Mouse (Mus musculus): ENCODE measurements at regions not wholly inside any gene's neighbourhood (a gene's known extent, or its start where the extent isn't known, plus 50 kb on each side); places are given as distances from the start of the nearest gene placed in this dataset.

- DNase-seq (ENCODE audit: low spot score in 2 of 2): no peak
Measured at GRCm38 (mm10) chr10:44826271-44826670, 240.7 kb upstream of the Prep start.

GRCm38 (mm10) chr10:44821666-44822065 is 245.3 kb upstream of the Prep start:
- DNase-seq (ENCODE audit: low spot score in 2 of 2): no peak

DNA sequence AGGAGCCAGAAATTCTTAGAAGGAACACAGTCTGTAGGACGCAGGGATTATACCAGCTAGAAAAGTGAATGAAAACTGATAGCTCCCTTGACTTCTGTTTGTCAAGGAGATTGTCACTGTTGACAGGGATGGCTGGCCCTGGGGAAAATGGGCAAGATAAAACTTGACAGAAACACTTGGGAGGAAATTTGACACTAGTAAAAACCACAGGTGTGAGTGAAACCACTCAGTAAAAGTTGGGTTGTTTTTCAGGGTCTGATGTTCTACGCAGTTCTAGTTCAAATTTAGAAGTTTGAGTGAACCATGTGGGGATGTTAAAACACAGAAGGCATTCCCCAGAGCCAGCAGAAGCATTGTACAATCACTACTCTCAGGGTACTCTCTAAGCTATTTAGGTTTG is 246.6 kb upstream of the Prep start:
- DNase-seq (ENCODE audit: low spot score in 2 of 2): no peak

DNA sequence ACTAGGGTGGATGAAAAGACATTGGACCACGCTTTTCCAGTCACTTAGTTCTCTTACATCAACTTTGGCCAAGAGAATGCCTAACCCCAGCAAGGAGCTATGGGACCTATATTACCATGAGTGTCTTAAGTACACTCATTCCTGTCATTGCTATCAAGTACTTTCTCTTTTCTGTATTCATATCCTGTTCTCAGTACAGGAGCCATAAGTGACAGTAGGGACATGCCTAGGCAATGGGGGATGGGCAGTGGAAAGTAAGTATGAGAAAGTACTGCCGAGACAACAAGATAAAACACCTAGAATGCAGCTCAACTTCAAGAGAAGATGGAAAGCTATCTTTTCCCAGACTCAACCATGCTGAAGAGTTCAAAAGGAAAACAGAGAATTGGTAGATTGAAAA is 247.6 kb upstream of the Prep start:
- DNase-seq (ENCODE audit: low spot score in 2 of 2): no peak

DNA sequence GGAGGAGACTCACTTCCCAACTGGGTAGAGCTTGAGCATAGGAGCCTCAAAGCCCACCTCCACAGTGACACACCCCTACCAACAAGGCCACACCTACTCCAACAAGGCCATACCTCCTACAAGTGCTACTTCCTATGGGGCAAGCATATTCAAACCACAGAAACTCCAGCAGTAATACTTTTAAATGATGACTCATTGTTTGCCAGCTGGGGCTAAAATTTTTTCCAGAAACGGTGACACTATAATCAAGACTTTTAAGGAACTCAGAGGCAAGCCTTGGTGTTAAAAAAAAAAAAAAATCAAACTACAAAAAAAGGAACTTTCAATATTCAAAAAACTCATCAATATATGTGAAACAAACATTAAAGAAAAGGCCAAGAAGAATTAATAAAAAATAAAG is 248.4 kb upstream of the Prep start:
- no peak for DNase-seq (ENCODE audit: low spot score in 2 of 2)

- no peak for DNase-seq (ENCODE audit: low spot score in 2 of 2)
Measured at GRCm38 (mm10) chr10:44796205-44796604, 267.9 kb upstream of the Prdm1 start.

DNA sequence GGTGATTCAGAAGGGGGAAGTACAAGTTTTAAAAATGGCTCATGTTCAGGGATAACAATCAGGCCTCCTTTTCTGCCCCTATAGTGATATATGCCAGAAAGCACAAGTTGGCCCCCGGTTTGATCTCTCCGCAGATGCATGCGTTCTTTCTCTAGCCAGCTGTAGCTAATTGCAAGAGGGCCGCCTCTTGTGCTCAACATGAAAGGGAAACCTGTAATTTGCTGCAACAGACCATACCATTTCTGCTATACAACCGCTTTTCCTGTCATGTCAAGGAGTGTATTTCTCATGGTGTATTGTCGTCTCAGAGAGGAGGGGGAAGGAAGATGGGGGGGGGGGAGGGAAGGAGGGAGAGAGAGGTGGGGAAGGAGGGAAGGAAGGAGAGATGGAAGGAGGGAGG is 257.1 kb upstream of the Prdm1 start:
- DNase-seq (ENCODE audit: low spot score in 2 of 2): peak in 1 of 2 experiments; percentile 33

- no peak for DNase-seq (ENCODE audit: low spot score in 2 of 2)
Measured at GRCm38 (mm10) chr10:44780381-44780958, 252.2 kb upstream of the Prdm1 start.

DNA sequence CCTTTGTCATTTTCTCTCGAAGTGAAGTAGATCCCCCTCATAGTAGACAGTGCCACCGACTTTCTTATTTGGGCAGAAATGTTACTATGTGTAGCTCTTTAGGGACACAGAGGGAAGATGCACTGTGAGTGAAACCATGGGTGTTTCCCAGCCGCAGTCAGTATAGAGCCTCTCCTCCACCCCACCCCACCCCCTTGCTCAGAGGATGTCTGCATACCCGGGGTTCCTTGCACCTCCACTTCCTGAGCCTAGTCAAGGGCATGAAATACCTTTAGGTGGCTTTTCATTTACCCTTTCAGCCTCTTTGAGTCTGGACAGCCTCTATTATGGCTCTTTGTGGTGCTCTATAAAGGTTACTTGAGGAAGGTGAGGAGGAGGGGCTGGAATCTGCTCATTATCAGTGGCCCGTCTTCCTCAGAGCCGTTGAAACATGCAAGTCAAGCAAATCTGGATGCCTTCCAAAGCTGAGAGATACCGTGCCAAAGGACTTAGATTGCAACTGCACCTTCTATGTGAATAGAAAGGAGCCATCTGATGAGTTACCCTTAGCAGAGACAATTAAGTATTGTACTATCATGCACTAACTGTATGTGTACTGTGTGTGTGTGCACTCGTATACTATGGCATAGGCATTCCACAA is 251.4 kb upstream of the Prdm1 start:
- no peak for DNase-seq (ENCODE audit: low spot score in 2 of 2)

DNA sequence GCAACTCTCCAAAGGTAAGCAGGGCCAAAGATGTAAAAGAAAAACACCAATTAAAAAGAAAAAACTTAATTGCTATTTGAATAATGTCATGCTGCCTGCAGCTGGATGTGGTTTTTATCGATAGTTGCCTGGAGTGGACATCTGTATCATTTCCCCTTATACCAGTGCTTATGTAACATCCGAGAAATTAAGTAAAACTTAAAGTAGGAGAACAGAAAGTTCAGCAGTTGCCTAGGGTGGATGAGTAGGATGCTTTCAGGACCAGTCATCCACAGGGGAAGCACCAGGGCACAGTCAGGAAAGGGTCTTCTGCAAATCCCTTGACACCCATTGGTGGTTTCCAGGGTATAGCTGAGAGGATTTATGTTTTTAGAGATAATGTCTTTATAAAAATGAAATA is 248.9 kb upstream of the Prdm1 start:
- DNase-seq (ENCODE audit: low spot score in 2 of 2): no peak

DNA sequence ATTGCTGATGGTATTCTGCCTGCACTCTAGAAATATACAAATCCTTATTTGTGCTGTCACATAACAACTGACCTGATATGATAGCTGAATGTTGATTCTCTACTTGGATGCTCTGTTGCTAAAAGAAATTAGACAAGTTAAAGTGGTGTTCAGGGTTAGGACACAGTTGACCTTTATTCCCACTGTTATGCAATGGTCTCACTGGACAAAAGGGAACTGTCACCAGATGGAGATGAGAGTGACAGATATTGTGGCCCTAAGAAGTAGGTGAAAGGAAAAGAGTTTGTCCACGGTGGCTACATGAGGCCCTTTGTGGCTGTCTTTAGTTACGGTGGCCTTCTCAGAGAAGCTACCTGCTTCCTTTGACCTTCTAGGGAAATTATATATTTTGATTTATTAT is 247.9 kb upstream of the Prdm1 start:
- no peak for DNase-seq (ENCODE audit: low spot score in 2 of 2)

DNA sequence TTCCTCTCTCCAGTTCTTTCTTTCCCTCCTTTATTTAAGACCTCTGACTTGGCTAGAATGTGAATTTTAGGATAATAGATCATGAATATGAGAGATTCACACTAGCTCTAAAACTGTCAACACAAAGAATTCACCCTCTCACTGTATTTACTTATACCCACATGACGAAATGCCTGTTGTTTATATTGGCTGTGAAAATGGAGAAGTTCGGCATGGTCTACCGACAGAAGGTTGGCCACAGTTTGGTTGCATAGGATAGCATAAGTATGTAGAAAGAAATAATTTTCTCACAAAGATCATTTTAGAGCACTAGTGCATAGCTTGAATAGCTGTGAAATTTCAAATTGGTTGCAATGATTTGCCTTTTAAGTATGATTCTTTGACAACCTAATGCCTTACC is 237.2 kb upstream of the Prdm1 start:
- no peak for DNase-seq (ENCODE audit: low spot score in 2 of 2)

GRCm38 (mm10) chr10:44763102-44763501 is 234.8 kb upstream of the Prdm1 start:
- no peak for DNase-seq (ENCODE audit: low spot score in 2 of 2)

DNA sequence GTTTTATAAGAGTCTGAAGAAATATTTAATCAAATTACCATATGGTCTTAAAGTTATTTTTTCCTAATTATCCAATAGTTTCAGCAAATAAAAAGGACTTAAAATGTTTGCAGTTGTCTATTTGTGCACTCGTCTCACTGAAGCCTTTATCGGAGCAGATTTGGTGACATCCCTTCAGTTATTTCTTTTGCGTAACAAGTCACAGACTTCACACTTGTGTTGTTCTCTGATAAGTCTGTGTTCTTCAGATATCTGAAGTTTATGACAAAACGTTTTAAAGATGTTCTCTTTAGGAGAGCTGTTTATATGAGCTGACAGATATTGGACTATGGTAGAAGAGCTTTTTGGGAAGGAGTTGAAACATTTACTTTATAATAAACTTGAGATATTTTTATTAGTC is 233.8 kb upstream of the Prdm1 start:
- DNase-seq (ENCODE audit: low spot score in 2 of 2): no peak

- no peak for DNase-seq (ENCODE audit: low spot score in 2 of 2)
Measured at GRCm38 (mm10) chr10:44761324-44761723, 233.0 kb upstream of the Prdm1 start.

GRCm38 (mm10) chr10:44755355-44755957 is 227.2 kb upstream of the Prdm1 start:
- DNase-seq (ENCODE audit: low spot score in 2 of 2): peak in 1 of 2 experiments; percentile 33

DNA sequence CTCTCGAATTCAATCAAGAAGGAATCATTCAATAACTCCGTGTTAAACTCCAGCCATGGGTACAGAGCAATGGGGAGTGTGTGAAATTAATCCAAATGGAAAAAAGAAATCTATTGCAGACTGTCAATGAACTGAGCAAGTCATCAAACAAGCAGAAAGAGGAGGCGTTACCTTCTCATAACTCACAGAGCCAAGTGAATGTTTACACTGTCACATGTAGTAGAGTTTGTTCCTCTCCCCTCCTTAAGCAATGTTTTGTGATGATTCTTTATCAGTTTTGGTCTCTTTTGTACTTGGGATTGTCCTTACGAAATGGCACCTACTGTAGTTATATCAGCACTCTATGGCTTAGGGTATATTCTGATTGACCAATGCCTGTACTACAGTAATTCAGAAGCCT is 226.6 kb upstream of the Prdm1 start:
- DNase-seq (ENCODE audit: low spot score in 2 of 2): no peak

GRCm38 (mm10) chr10:44752719-44753390 is 224.6 kb upstream of the Prdm1 start:
- DNase-seq (ENCODE audit: low spot score in 2 of 2): no peak

DNA sequence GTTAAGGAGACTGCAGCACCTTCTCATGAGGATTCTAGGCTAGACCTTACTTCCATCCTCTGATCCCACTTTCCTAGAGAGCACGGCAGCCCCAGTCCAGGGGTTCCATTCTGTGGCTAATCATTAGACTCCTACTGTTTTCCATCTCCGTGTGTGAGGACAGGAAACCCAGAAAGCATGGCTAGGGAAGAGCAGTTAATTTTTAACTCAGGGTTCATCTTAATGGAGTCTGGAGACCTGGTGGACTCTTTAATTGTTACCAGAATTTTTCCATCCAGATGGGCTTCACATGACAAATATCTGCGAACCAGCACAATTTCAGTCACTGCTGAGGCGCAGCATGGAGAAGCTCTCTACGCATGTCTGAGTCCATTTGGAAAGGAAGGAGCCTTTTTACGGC is 222.8 kb upstream of the Prdm1 start:
- no peak for DNase-seq (ENCODE audit: low spot score in 2 of 2)

GRCm38 (mm10) chr10:44749206-44749605 is 220.9 kb upstream of the Prdm1 start:
- no peak for DNase-seq (ENCODE audit: low spot score in 2 of 2)

DNA sequence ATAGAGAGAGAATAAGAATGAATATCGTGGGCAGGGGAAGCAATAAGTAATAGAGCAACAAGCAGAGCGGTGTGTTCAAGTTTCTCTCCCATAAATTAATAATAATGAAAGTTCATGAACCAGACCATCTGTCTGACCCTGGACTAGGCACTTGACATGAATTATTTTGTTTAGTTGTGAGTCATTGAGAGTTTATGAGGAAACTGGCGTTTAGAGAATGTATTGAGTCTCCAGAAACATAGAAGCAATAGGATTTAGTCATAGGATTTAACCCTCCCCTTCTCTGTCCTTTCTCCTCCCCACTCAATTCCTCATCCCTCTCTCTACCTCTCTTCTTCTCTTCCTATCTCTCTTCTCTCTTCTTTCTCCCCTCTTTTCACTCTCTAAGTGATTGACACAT is 219.1 kb upstream of the Prdm1 start:
- DNase-seq (ENCODE audit: low spot score in 2 of 2): no peak

- DNase-seq (ENCODE audit: low spot score in 2 of 2): no peak
Measured at GRCm38 (mm10) chr10:44744221-44744620, 215.9 kb upstream of the Prdm1 start.

DNA sequence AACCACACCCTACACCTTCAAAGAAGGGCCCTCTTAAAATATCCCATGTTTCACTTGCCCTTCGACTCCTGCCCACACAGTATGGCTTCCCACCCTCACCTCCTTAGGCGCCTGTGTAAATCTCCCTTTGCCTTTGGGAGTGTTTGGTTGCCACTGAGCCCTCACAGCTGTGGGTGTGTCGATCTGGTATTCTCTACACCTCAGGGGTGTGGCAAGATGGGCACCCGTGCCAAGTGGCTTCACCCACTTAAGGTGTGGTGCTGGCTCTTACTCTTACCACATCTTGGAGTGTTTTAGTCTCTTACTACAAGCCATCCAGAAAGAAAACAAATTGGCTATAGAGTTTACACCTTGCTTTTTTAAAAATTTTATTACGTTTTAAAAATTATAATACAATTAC is 205.3 kb upstream of the Prdm1 start:
- DNase-seq (ENCODE audit: low spot score in 2 of 2): no peak

Data from left cerebral cortex, adult 9 months (tissue).